Mouse (Mus musculus) megakaryocyte progenitor cell, adult 5-6 weeks (primary cell): ENCODE results near the gene Myh7b. TPM values are rescaled to one million over a fixed set of nuclear protein-coding genes. Genes with fewer than 3 reads are reported as not detected.

Experiments
- ATAC-seq: replicated peaks from 2 replicates; pipeline ENCODE4 v1.8.0; 2016; ENCODE audit warnings: mild to moderate bottlenecking, moderate TSS enrichment, inconsistent platforms; ENCODE audit not compliant: poor library complexity
- total RNA-seq, 2 experiments: library from RNA; stranded (forward) in 1 of 2; stranded (reverse) in 1 of 2; fragments of 157-497, 149-512 nt in 1 of 2; fragments of 200-1000 nt in 1 of 2; gene quantifications; 2 replicates each; pipeline versions ENCODE4 v1.2.3 to v1.2.4; 2015 to 2017

Myh7b gene
- total RNA-seq, 2 experiments from 2014 or later = not detected

- no peak for ATAC-seq
Observed at GRCm38 (mm10) chr2:155603707-155604106, 7.3 kb upstream of the Myh7b start.

GRCm38 (mm10) chr2:155604560-155605235 lies 6.3 kb upstream of the Myh7b start:
- peak; percentile 73 for ATAC-seq

GRCm38 (mm10) chr2:155605236-155605589 lies 5.8 kb upstream of the Myh7b start:
- ATAC-seq = peak; percentile 66

- peak; percentile 49; the same call in 1 of the 2 replicates for ATAC-seq
Observed at GRCm38 (mm10) chr2:155606360-155606759, 4.7 kb upstream of the Myh7b start.

- no peak for ATAC-seq
Observed at GRCm38 (mm10) chr2:155611834-155612550, 980 bp downstream of the Myh7b start.

- ATAC-seq = peak; percentile 99
Observed at GRCm38 (mm10) chr2:155613326-155613755, 2.3 kb downstream of the Myh7b start.

GRCm38 (mm10) chr2:155613953-155614352 lies 2.9 kb downstream of the Myh7b start:
- ATAC-seq = no peak

GRCm38 (mm10) chr2:155616971-155617370 lies 6.0 kb downstream of the Myh7b start:
- no peak for ATAC-seq

GRCm38 (mm10) chr2:155619817-155620216 lies 8.8 kb downstream of the Myh7b start:
- ATAC-seq = peak; percentile 85

- 0 out of 2 replicates have a peak, but pooled peaks have one; percentile 21 for ATAC-seq
Observed at GRCm38 (mm10) chr2:155622606-155623005, 11.6 kb downstream of the Myh7b start.

- no peak for ATAC-seq
Observed at GRCm38 (mm10) chr2:155623996-155624395, 13.0 kb downstream of the Myh7b start.

GRCm38 (mm10) chr2:155624730-155625129 lies 13.7 kb downstream of the Myh7b start:
- peak; percentile 74 for ATAC-seq

GRCm38 (mm10) chr2:155626277-155626676 lies 15.3 kb downstream of the Myh7b start:
- ATAC-seq = no peak

GRCm38 (mm10) chr2:155627030-155627738 lies 16.2 kb downstream of the Myh7b start:
- ATAC-seq = peak; percentile 66

GRCm38 (mm10) chr2:155628112-155628511 lies 17.1 kb downstream of the Myh7b start:
- no peak for ATAC-seq

GRCm38 (mm10) chr2:155628519-155628918 lies 17.5 kb downstream of the Myh7b start:
- ATAC-seq = no peak

- peak; percentile 43 for ATAC-seq
Observed at GRCm38 (mm10) chr2:155629231-155629661, 18.2 kb downstream of the Myh7b start.

- 0 out of 2 replicates have a peak, but pooled peaks have one; percentile 3 for ATAC-seq
Observed at GRCm38 (mm10) chr2:155630153-155630552, 19.1 kb downstream of the Myh7b start.

- ATAC-seq = 0 out of 2 replicates have a peak, but pooled peaks have one; percentile 14
Observed at GRCm38 (mm10) chr2:155630590-155631416, 19.8 kb downstream of the Myh7b start.

- no peak for ATAC-seq
Observed at GRCm38 (mm10) chr2:155632138-155632936, 21.3 kb downstream of the Myh7b start.
